Mouse (Mus musculus): ENCODE data around the gene Dlx5.

- TF ChIP-seq GATA1 (IDR thresholded peaks at IDR 0.05; ENCODE audit: low read length) (no peak), TAL1 (IDR thresholded peaks at IDR 0.05; ENCODE audit: low read length) (no peak)
Measured at GRCm38 (mm10) chr6:6914849-6915525, 33.1 kb upstream of the Dlx5 start.

Data from erythroblast, embryonic 14.5 days (primary cell).